Mouse (Mus musculus) MEL (cell line): Measurements from ENCODE around the gene Gstp3. TPM values are rescaled to one million over a fixed set of nuclear protein-coding genes. Genes with fewer than 3 reads are reported as not detected.

Experiments
- DNase-seq: peaks from one replicate; pipeline ENCODE4 v3.0.0; 2011; ENCODE audit warnings: low read depth, low spot score
- H3K27ac ChIP-seq: 2 replicates; pipeline ENCODE4 v1.5.1; 2012; ENCODE audit warnings: low read depth, mild to moderate bottlenecking, control low read depth, low read length, moderate library complexity; ENCODE audit not compliant: control insufficient read depth
- H3K27me3 ChIP-seq, 2 experiments: fragments of 150-350 bp in 1 of 2; sonication (generic) in 1 of 2; 2 replicates each; pipeline ENCODE4 v1.6.1; 2012; ENCODE audit warnings: low read length in 2 of 2, mild to moderate bottlenecking in 2 of 2, improper control_type of control experiment in 1 of 2, moderate library complexity in 1 of 2; ENCODE audit not compliant: insufficient read depth in 2 of 2, control insufficient read depth in 1 of 2
- H3K36me3 ChIP-seq, 2 experiments: 2 replicates each; pipeline ENCODE4 v1.6.1; 2012 to 2014; ENCODE audit warnings: low read length in 2 of 2, improper control_type of control experiment in 1 of 2, inconsistent platforms in 1 of 2, mild to moderate bottlenecking in 1 of 2; ENCODE audit not compliant: insufficient read depth in 2 of 2, control insufficient read depth in 1 of 2
- H3K4me1 ChIP-seq, 2 experiments: fragments of 150-350 bp in 1 of 2; sonication (generic) in 1 of 2; 2 replicates each; pipeline ENCODE4 v1.6.1; 2012; ENCODE audit warnings: low read length in 2 of 2, improper control_type of control experiment in 1 of 2, mild to moderate bottlenecking in 1 of 2; ENCODE audit not compliant: insufficient read depth in 2 of 2, control insufficient read depth in 1 of 2
- H3K4me3 ChIP-seq, 2 experiments: fragments of 150-350 bp in 1 of 2; sonication (generic) in 1 of 2; 2 replicates each; pipeline ENCODE4 v1.5.1; 2012; ENCODE audit warnings: low read depth in 2 of 2, low read length in 2 of 2, mild to moderate bottlenecking in 2 of 2, moderate library complexity in 2 of 2, control low read depth in 1 of 2, improper control_type of control experiment in 1 of 2; ENCODE audit not compliant: control insufficient read depth in 1 of 2, insufficient read depth in 1 of 2
- H3K79me2 ChIP-seq: 2 replicates; pipeline ENCODE4 v1.6.1; 2012; ENCODE audit warnings: mild to moderate bottlenecking, low read length, moderate library complexity; ENCODE audit not compliant: control insufficient read depth, poor library complexity, insufficient read depth
- H3K9ac ChIP-seq: 2 replicates; pipeline ENCODE4 v1.6.1; 2012; ENCODE audit warnings: low read depth, mild to moderate bottlenecking, control low read depth, low read length, moderate library complexity; ENCODE audit not compliant: control insufficient read depth, poor library complexity, severe bottlenecking
- H3K9me3 ChIP-seq: fragments of 150-350 bp; sonication (generic); replicated peaks from 2 replicates; pipeline ENCODE4 v1.6.1; 2012; ENCODE audit warnings: mild to moderate bottlenecking, low read length, improper control_type of control experiment, moderate library complexity; ENCODE audit not compliant: insufficient read depth
- BHLHE40 ChIP-seq: IDR thresholded peaks from 2 replicates; pipeline ENCODE4 v1.6.1; 2012; ENCODE audit warnings: low read depth, mild to moderate bottlenecking, inconsistent platforms, low read length, improper control_type of control experiment, borderline replicate concordance
- CHD1 ChIP-seq: IDR thresholded peaks from 2 replicates; pipeline ENCODE4 v1.6.1; 2012; ENCODE audit warnings: low read depth, mild to moderate bottlenecking, inconsistent platforms, low read length, improper control_type of control experiment
- E2F4 ChIP-seq: IDR thresholded peaks from 2 replicates; pipeline ENCODE4 v1.6.1; 2011; ENCODE audit warnings: low read depth, low read length, improper control_type of control experiment, borderline replicate concordance
- EP300 ChIP-seq, 2 experiments: IDR thresholded peaks; 2 replicates each; pipeline ENCODE4 v1.6.1; 2011; ENCODE audit warnings: improper control_type of control experiment in 2 of 2, low read length in 2 of 2, low read depth in 1 of 2, mild to moderate bottlenecking in 1 of 2
- ETS1 ChIP-seq: IDR thresholded peaks from 2 replicates; pipeline ENCODE4 v1.6.1; 2012; ENCODE audit warnings: low read depth, mild to moderate bottlenecking, inconsistent platforms, low read length, improper control_type of control experiment, moderate library complexity
- GABPA ChIP-seq: IDR thresholded peaks from 2 replicates; pipeline ENCODE4 v1.6.1; 2012; ENCODE audit warnings: low read depth, mild to moderate bottlenecking, inconsistent platforms, low read length, improper control_type of control experiment, moderate library complexity
- HCFC1 ChIP-seq: IDR thresholded peaks from 2 replicates; pipeline ENCODE4 v1.6.1; 2012; ENCODE audit warnings: low read depth, mild to moderate bottlenecking, inconsistent platforms, low read length, improper control_type of control experiment, moderate library complexity
- JUND ChIP-seq: IDR thresholded peaks from 2 replicates; pipeline ENCODE4 v1.6.1; 2011; ENCODE audit warnings: low read depth, mild to moderate bottlenecking, improper control_type of control experiment, low read length
- MAFK ChIP-seq: IDR thresholded peaks from 2 replicates; pipeline ENCODE4 v1.6.1; 2011; ENCODE audit warnings: low read depth, mild to moderate bottlenecking, low read length, improper control_type of control experiment, borderline replicate concordance
- MAZ ChIP-seq: IDR thresholded peaks from 2 replicates; pipeline ENCODE4 v1.6.1; 2012; ENCODE audit warnings: low read depth, mild to moderate bottlenecking, inconsistent platforms, low read length, improper control_type of control experiment
- MEF2A ChIP-seq: IDR thresholded peaks from 2 replicates; pipeline ENCODE4 v1.6.1; 2014; ENCODE audit warnings: low read depth, mild to moderate bottlenecking, inconsistent platforms, low read length, improper control_type of control experiment; ENCODE audit not compliant: poor library complexity, insufficient replicate concordance, severe bottlenecking; ENCODE audit errors: extremely low read depth
- MXI1 ChIP-seq: IDR thresholded peaks from 2 replicates; pipeline ENCODE4 v1.6.1; 2011; ENCODE audit warnings: mild to moderate bottlenecking, low read depth, low read length, improper control_type of control experiment
- MYB ChIP-seq: IDR thresholded peaks from 2 replicates; pipeline ENCODE4 v1.6.1; 2011; ENCODE audit warnings: mild to moderate bottlenecking, low read depth, low read length, improper control_type of control experiment
- NELFE ChIP-seq: IDR thresholded peaks from 2 replicates; pipeline ENCODE4 v1.6.1; 2011; ENCODE audit warnings: low read depth, low read length, improper control_type of control experiment
- NRF1 ChIP-seq: IDR thresholded peaks from 2 replicates; pipeline ENCODE4 v1.6.1; 2014; ENCODE audit warnings: low read depth, mild to moderate bottlenecking, inconsistent platforms, low read length, improper control_type of control experiment, moderate library complexity; ENCODE audit not compliant: poor library complexity, insufficient read depth, severe bottlenecking
- POLR2A ChIP-seq, 2 experiments: IDR thresholded peaks; 2 replicates each; pipeline ENCODE4 v1.6.1; 2011 to 2012; ENCODE audit warnings: low read length in 2 of 2, mild to moderate bottlenecking in 2 of 2, control low read depth in 1 of 2, improper control_type of control experiment in 1 of 2, low read depth in 1 of 2, moderate library complexity in 1 of 2; ENCODE audit not compliant: control insufficient read depth in 1 of 2, insufficient read depth in 1 of 2, poor library complexity in 1 of 2
- POLR2AphosphoS5 ChIP-seq: IDR thresholded peaks from 2 replicates; pipeline ENCODE4 v1.6.1; 2012; ENCODE audit warnings: low read depth, borderline replicate concordance, mild to moderate bottlenecking, inconsistent platforms, low read length, moderate library complexity, mixed read lengths
- RAD21 ChIP-seq: IDR thresholded peaks from 2 replicates; pipeline ENCODE4 v1.6.1; 2011; ENCODE audit warnings: mild to moderate bottlenecking, low read depth, low read length, improper control_type of control experiment
- SIN3A ChIP-seq: IDR thresholded peaks from 2 replicates; pipeline ENCODE4 v1.6.1; 2012; ENCODE audit warnings: low read length, improper control_type of control experiment, inconsistent platforms
- SMC3 ChIP-seq: IDR thresholded peaks from 2 replicates; pipeline ENCODE4 v1.6.1; 2011; ENCODE audit warnings: low read depth, low read length, improper control_type of control experiment
- TAL1 ChIP-seq: IDR thresholded peaks from 2 replicates; pipeline ENCODE4 v1.6.1; 2012; ENCODE audit warnings: mild to moderate bottlenecking, inconsistent platforms, low read length, moderate library complexity, mixed read lengths
- TBP ChIP-seq: IDR thresholded peaks from 2 replicates; pipeline ENCODE4 v1.8.0; 2011; ENCODE audit warnings: low read depth, low read length, improper control_type of control experiment
- TCF12 ChIP-seq: IDR thresholded peaks from 2 replicates; pipeline ENCODE4 v1.6.1; 2014; ENCODE audit warnings: low read depth, mild to moderate bottlenecking, inconsistent platforms, low read length, improper control_type of control experiment, moderate library complexity
- UBTF ChIP-seq: IDR thresholded peaks from 2 replicates; pipeline ENCODE4 v1.6.1; 2012; ENCODE audit warnings: low read depth, mild to moderate bottlenecking, inconsistent platforms, low read length, improper control_type of control experiment, moderate library complexity, borderline replicate concordance; ENCODE audit not compliant: insufficient read depth
- ZC3H11A ChIP-seq: IDR thresholded peaks from 2 replicates; pipeline ENCODE4 v1.6.1; 2012; ENCODE audit warnings: low read depth, mild to moderate bottlenecking, inconsistent platforms, low read length, improper control_type of control experiment
- ZKSCAN1 ChIP-seq: IDR thresholded peaks from 2 replicates; pipeline ENCODE4 v1.6.1; 2012; ENCODE audit warnings: low read depth, mild to moderate bottlenecking, inconsistent platforms, low read length, improper control_type of control experiment, moderate library complexity
- ZMIZ1 ChIP-seq: IDR thresholded peaks from 2 replicates; pipeline ENCODE4 v1.6.1; 2012; ENCODE audit warnings: low read depth, mild to moderate bottlenecking, inconsistent platforms, low read length, improper control_type of control experiment, moderate library complexity
- ZNF384 ChIP-seq: IDR thresholded peaks from 2 replicates; pipeline ENCODE4 v1.6.1; 2012; ENCODE audit warnings: low read depth, mild to moderate bottlenecking, inconsistent platforms, low read length, improper control_type of control experiment
- polyA plus RNA-seq, 2 experiments: library from polyadenylated mRNA; stranded (reverse) in 1 of 2; unstranded in 1 of 2; fragments of >175 nt in 1 of 2; fragments of >200 nt in 1 of 2; gene quantifications; 2 replicates each; pipeline versions ENCODE4 v1.2.1 to v1.2.4; 2012; ENCODE audit warnings: low replicate concordance in 2 of 2, low read depth in 1 of 2; ENCODE audit not compliant: insufficient read length in 2 of 2, insufficient read depth in 1 of 2, missing spikeins in 1 of 2
- total RNA-seq: library from RNA; depleted of rRNA; stranded (reverse); fragments of 300-350 nt; gene quantifications from 2 replicates; pipeline ENCODE4 v1.2.3, GENCODE M21; 2012

Gene Gstp3
- total and polyA plus RNA-seq, 3 experiments: 0.84 TPM; not detected in 2

DNA sequence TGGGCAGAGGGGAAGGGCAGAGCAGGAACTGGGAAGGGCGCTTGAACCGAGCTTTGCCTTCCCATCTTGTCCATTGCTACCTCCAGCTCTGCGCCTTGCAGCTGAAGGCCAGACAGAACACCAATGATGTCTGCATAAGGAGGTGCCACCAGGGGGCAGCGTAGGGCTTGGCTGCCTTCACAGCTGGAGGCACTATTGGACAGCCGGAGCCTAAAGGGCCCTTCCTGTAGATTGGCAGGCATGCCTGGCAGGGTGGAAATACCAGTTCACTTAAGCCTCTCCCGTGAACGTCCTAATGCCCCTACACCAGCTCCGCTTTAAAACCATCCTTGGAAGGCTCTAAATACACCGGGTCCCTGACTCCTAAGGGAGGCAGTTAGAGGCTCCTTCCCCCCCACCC is 39.7 kb upstream of the Gstp3 start (continued):
- TF ChIP-seq EP300 (IDR thresholded peaks at IDR 0.05; ENCODE audit: low read depth in 1 of 2, low read length in 2 of 2) (no peak; a peak in 1 of 4 replicates), ZKSCAN1 (no peak), SIN3A (peak; percentile 89), UBTF (no peak), MXI1 (peak; percentile 64), BHLHE40 (no peak), E2F4 (no peak), ZC3H11A (peak; percentile 87), SMC3 (peak; percentile 98), TCF12 (no peak), JUND (no peak), TBP (no peak), CHD1 (no peak), ETS1 (peak; percentile 55; the same call in 1 of the 2 replicates), POLR2AphosphoS5 (no peak), MAZ (0 out of 2 replicates have a peak, but pooled peaks have one; percentile 45), TAL1 (no peak)

DNA sequence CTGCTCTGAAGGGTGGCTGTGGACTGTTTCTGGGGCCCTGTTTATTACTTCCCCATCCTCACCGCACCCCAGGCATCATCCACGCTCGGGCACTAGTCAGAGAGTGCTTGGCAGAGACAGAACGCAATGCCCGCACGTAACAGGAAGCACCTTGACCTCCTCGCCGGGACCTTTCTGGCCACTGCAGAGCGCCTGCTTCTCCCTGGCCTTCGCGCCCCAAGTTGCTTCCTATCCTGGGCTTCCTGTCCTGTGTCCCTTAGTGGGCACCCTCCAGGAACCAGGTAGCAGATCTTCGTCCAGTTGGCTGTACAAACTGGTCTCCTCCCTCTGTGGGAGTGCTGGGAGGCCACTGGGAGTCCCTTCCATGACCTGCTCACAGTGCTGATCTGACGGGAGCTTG is 39.1 kb upstream of the Gstp3 start:
- H3K36me3 ChIP-seq: peaks cover 0 to 13% of the 10 kb centered on the region in 2 experiments; a peak in 2 of 4 replicates
- H3K4me1 ChIP-seq: peaks cover 0 to 21% of the 10 kb centered on the region in 2 experiments; a peak in 3 of 4 replicates

More for the DNA sequence above, 39.1 kb upstream of the Gstp3 start:
- Histone ChIP-seq H3K4me3 (no peak overlapping the region; a peak in 1 of 4 replicates), H3K79me2 (peaks cover 8% of the 10 kb centered on the region), H3K9me3 (no peaks in the 10 kb centered on the region), H3K27ac (no peak overlapping the region), H3K9ac (0 out of 2 replicates have a peak overlapping the region, but pooled peaks have one; percentile 80), H3K27me3 (no peaks in the 10 kb centered on the region)
- no peak for DNase-seq
- no peak for TF ChIP-seq MAZ
- no peak for TF ChIP-seq NRF1
- TF ChIP-seq NELFE: no peak
- no peak for TF ChIP-seq RAD21
- TF ChIP-seq MYB: no peak
- TF ChIP-seq BHLHE40: no peak
- TF ChIP-seq HCFC1: no peak
- no peak for TF ChIP-seq ZMIZ1
- TF ChIP-seq GABPA: no peak
- no peak for TF ChIP-seq E2F4
- no peak for TF ChIP-seq MEF2A
- TF ChIP-seq POLR2AphosphoS5: no peak
- TF ChIP-seq POLR2A (IDR thresholded peaks at IDR 0.05; ENCODE audit: control insufficient read depth in 1 of 2, insufficient read depth in 1 of 2, low read depth in 1 of 2, low read length in 2 of 2, poor library complexity in 1 of 2): no peak
- no peak for TF ChIP-seq ZKSCAN1
- TF ChIP-seq MAFK: no peak
- TF ChIP-seq ZNF384: no peak
- no peak for TF ChIP-seq ETS1
- TF ChIP-seq UBTF: no peak
- TF ChIP-seq MXI1: no peak
- no peak for TF ChIP-seq TCF12
